Mouse (Mus musculus) heart, postnatal 25 days (tissue): ENCODE data around the gene Jade1. TPM values are rescaled to one million over a fixed set of nuclear protein-coding genes. Genes with fewer than 3 reads are reported as not detected.

ENCODE experiments used
- DNase-seq: peaks from one replicate; pipeline ENCODE4 v3.0.0; 2022; ENCODE audit warnings: low spot score
- intact Hi-C: fragments of 180-260 bp; cut with DNase I; formaldehyde crosslinking; loops from one replicate; pipeline ENCODE4 v1.15.1; 2025
- total RNA-seq, 2 experiments: library from RNA; stranded (reverse); gene quantifications; 2 replicates each; pipeline ENCODE4 v1.2.3; 2021

Gene Jade1
- total RNA-seq, 2 experiments from 2014 or later = 29.9 to 36.7 TPM

- intact Hi-C loops = no loop called here
Measured at GRCm38 (mm10) chr3:41614230-41614985, 58.9 kb downstream of the Jade1 start.

GRCm38 (mm10) chr3:41618036-41618435, 62.5 kb downstream of the Jade1 start:
- intact Hi-C loops = no loop called here
- no peak for DNase-seq

More at GRCm38 (mm10) chr3:41614230-41614985, 58.9 kb downstream of the Jade1 start:
- DNase-seq = no peak

DNA sequence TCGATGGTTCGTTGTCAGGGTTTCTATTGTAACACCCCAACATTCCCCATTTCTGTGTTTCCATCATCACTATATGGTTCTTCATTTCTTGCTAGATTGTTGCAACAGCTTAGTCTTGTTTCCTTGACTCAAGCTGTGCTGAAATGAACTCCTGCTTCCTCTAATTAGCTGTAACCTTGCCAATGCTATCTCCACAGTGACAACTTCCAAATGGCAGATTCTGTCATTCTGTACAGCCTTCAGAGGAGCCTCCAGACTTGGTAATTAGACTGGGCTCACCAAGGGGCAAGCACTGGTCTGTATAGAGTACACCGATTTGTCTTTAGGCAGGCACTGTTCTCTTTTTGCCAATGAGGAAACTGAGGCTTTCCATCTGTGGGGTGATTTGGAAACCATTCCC, 63.0 kb downstream of the Jade1 start:
- no peak for DNase-seq
- intact Hi-C loops = no loop called here

GRCm38 (mm10) chr3:41620971-41621370, 65.4 kb downstream of the Jade1 start:
- intact Hi-C loops = no loop called here
- DNase-seq = no peak

DNA sequence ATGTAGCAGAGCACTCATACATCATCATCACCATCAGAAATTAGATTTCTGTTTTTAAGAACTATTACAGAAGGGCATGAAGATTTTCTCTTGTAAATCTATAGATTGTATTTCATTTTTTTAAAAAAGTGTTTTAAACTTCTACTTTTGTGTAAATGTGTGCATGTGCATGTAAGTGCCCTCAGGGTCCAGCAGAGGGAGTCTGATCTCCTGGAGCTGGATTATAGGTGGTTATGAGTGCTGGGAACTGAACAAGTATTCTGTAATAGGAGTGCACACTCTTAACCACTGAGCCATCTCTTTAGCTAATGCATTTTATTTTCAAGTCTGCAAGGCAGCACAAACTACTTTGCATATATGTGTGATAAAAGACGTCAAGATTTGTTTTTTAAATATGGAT, 100.1 kb downstream of the Jade1 start:
- no peak for DNase-seq
- intact Hi-C loops = no loop called here

Other genes starting within 250 kb of the Jade1 start
- 1 to 10 TPM; 6.1 to 6.2 TPM for gene Sclt1, start 186.8 kb downstream of the Jade1 start, total RNA-seq
- gene D3Ertd751e, start 186.9 kb downstream of the Jade1 start, total RNA-seq = 1 to 10 TPM; 8.6 to 9.6 TPM